Mouse (Mus musculus) activated CD4-positive, CD25-positive, alpha-beta regulatory T cell (primary cell): Measurements from ENCODE around the gene Olfr105-ps. TPM values are rescaled to one million over a fixed set of nuclear protein-coding genes. Genes with fewer than 3 reads are reported as not detected.

ENCODE experiments used
- polyA plus RNA-seq, 2 experiments: library from polyadenylated mRNA; unstranded; fragments of 100-300 nt; shearing (Covaris generic); gene quantifications; one replicate each; pipeline ENCODE4 v1.2.1; 2017

The Olfr105-ps gene
- not detected for polyA plus RNA-seq

DNA sequence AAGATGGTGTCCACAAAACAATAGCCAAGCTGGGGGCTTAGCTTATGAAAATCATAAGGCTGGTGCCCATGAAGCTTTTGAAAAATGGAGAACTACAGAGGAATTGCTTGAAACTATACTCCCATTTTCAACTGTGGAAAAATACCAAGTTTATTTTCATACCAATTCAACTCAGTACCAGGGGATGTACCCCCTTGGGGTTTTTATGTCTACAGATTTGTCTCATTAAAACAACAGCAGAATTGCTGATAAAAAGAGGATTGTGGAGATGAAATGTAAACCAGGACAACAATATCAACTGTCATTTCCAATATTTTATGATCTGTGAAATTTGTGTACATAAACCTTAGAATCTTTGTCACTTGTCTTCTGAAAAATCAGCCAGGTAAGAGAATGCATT, at the start of gene Olfr105-ps:
TSS of gene Olfr105-ps (plus strand) at position 301 of the 400 bp plus-strand sequence.

GRCm38 (mm10) chr17:37339598-37339997, 39.2 kb upstream of the Olfr105-ps start, which contains the start of gene Olfr103:
Gene Olfr103 (minus strand): TSS chr17:37339698.

GRCm38 (mm10) chr17:37359282-37359681, 19.6 kb upstream of the Olfr105-ps start, which contains the start of gene Olfr104-ps:
Gene Olfr104-ps (plus strand): TSS chr17:37359582.

DNA sequence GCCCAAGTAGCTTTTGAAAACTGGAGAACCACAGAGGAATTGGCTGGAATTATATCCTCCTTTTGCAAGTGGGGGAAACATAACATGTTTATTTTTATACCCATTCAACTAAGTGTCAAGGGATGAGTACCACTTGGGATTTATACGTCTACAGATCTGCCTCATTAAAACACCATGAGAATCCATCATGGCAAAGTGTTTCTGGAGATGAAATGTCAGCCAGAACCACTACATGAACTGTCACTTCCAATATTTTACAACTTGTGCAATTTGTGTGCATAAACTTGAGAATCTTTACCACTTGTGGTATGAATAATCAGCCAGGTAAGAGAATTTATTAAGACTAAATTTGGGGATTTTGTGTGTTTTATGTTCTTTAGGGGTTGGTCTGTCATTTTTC, 11.3 kb downstream of the Olfr105-ps start, which contains the start of gene Olfr106-ps:
TSS of gene Olfr106-ps (plus strand) at position 301 of the 400 bp plus-strand sequence.

GRCm38 (mm10) chr17:37398926-37399325, 20.1 kb downstream of the Olfr105-ps start, which contains the start of gene Olfr107:
Gene Olfr107 (plus strand): TSS chr17:37399226.

Other genes with a start within 250 kb of the Olfr105-ps start
- not detected for gene Olfr93, start 217.5 kb upstream of the Olfr105-ps start, polyA plus RNA-seq
- gene Ubd, start 185.1 kb upstream of the Olfr105-ps start, polyA plus RNA-seq, result 1 to 10 TPM in 1 of 2 experiments, under 1 TPM in 1; 0.52 to 2.0 TPM
- gene Olfr94, start 178.0 kb upstream of the Olfr105-ps start, polyA plus RNA-seq, result not detected
- gene Olfr95, start 165.9 kb upstream of the Olfr105-ps start, polyA plus RNA-seq, result not detected
- not detected for gene Olfr96, start 158.9 kb upstream of the Olfr105-ps start, polyA plus RNA-seq
- gene Olfr97, start 141.7 kb upstream of the Olfr105-ps start, polyA plus RNA-seq, result not detected
- gene Olfr98, start 115.3 kb upstream of the Olfr105-ps start, polyA plus RNA-seq, result not detected
- 100 to 1,000 TPM; 112 to 128 TPM for gene H2-M3, start 108.8 kb upstream of the Olfr105-ps start, polyA plus RNA-seq
- 1 to 10 TPM; 2.3 to 3.6 TPM for gene Olfr99, start 95.6 kb upstream of the Olfr105-ps start, polyA plus RNA-seq
- under 1 TPM; 0.06 to 0.43 TPM for gene Olfr101, start 74.7 kb upstream of the Olfr105-ps start, polyA plus RNA-seq
- gene Olfr102, start 62.0 kb upstream of the Olfr105-ps start, polyA plus RNA-seq, result under 1 TPM in 1 of 2 experiments, not detected in 1; 0.39 TPM
- gene Olfr103, start 39.3 kb upstream of the Olfr105-ps start, polyA plus RNA-seq, result not detected
- not detected for gene Olfr104-ps, start 19.5 kb upstream of the Olfr105-ps start, polyA plus RNA-seq
- not detected for gene Olfr106-ps, start 11.4 kb downstream of the Olfr105-ps start, polyA plus RNA-seq
- under 1 TPM; 0.04 to 0.09 TPM for gene Olfr107, start 20.2 kb downstream of the Olfr105-ps start, polyA plus RNA-seq
- not detected for gene Olfr108, start 66.4 kb downstream of the Olfr105-ps start, polyA plus RNA-seq
- gene Olfr109, start 79.9 kb downstream of the Olfr105-ps start, polyA plus RNA-seq, result under 1 TPM in 1 of 2 experiments, not detected in 1; 0.10 TPM
- gene H2-M2, start 104.5 kb downstream of the Olfr105-ps start, polyA plus RNA-seq, result 1 to 10 TPM in 1 of 2 experiments, under 1 TPM in 1; 0.37 to 2.2 TPM
- not detected for gene Olfr110, start 113.4 kb downstream of the Olfr105-ps start, polyA plus RNA-seq
- not detected for gene Olfr111, start 129.0 kb downstream of the Olfr105-ps start, polyA plus RNA-seq
- not detected for gene Olfr112, start 190.4 kb downstream of the Olfr105-ps start, polyA plus RNA-seq
- not detected for gene Olfr113, start 198.6 kb downstream of the Olfr105-ps start, polyA plus RNA-seq
- not detected for gene Olfr114, start 213.7 kb downstream of the Olfr105-ps start, polyA plus RNA-seq
- not detected for gene Olfr115, start 248.1 kb downstream of the Olfr105-ps start, polyA plus RNA-seq
- not detected for gene Olfr116, start 248.2 kb downstream of the Olfr105-ps start, polyA plus RNA-seq